Mouse (Mus musculus) myocyte (in vitro differentiated cells): ENCODE results near the gene Ldha. TPM values are rescaled to one million over a fixed set of nuclear protein-coding genes. Genes with fewer than 3 reads are reported as not detected.

Source experiments
- H3K27me3 ChIP-seq: one replicate; pipeline ENCODE4 v1.6.1; 2011; ENCODE audit not compliant: control insufficient read depth, insufficient read depth, insufficient read length
- H3K36me3 ChIP-seq: one replicate; pipeline ENCODE4 v1.6.1; 2011; ENCODE audit not compliant: control insufficient read depth, insufficient read depth
- H3K4me2 ChIP-seq: one replicate; pipeline ENCODE4 v1.6.1; 2011; ENCODE audit warnings: low read depth, control low read depth
- H3K4me3 ChIP-seq: one replicate; pipeline ENCODE4 v1.5.1; 2011; ENCODE audit warnings: mild to moderate bottlenecking, control low read depth, moderate library complexity
- H3K79me2 ChIP-seq: one replicate; pipeline ENCODE4 v1.6.1; 2011; ENCODE audit not compliant: control insufficient read depth, insufficient read depth
- H3ac ChIP-seq: one replicate; pipeline ENCODE4 v1.6.1; 2011; ENCODE audit not compliant: control insufficient read depth, insufficient read length
- CEBPB ChIP-seq: IDR thresholded peaks from 2 replicates; pipeline ENCODE4 v1.6.1; 2011; ENCODE audit warnings: mild to moderate bottlenecking, moderate library complexity; ENCODE audit not compliant: poor library complexity, insufficient read depth, severe bottlenecking
- E2F4 ChIP-seq: IDR thresholded peaks from one replicate; pipeline ENCODE4 v1.6.1; 2011; ENCODE audit warnings: mild to moderate bottlenecking, control low read depth, moderate library complexity; ENCODE audit not compliant: insufficient read depth
- MAX ChIP-seq: IDR thresholded peaks from one replicate; pipeline ENCODE4 v1.6.1; 2011; ENCODE audit warnings: low read depth, mild to moderate bottlenecking, control low read depth
- MYOD1 ChIP-seq, 3 experiments: IDR thresholded peaks; one replicate each; pipeline ENCODE4 v1.6.1; 2011; ENCODE audit warnings: control low read depth in 2 of 3, low read depth in 2 of 3, mild to moderate bottlenecking in 2 of 3, moderate library complexity in 1 of 3; ENCODE audit not compliant: insufficient read length in 2 of 3, control insufficient read depth in 1 of 3
- MYOG ChIP-seq, 3 experiments: IDR thresholded peaks; one replicate each; pipeline ENCODE4 v1.6.1; 2011; ENCODE audit warnings: control low read depth in 2 of 3, low read depth in 2 of 3, mild to moderate bottlenecking in 2 of 3; ENCODE audit not compliant: insufficient read length in 2 of 3, control insufficient read depth in 1 of 3, insufficient read depth in 1 of 3
- POLR2A ChIP-seq: IDR thresholded peaks from one replicate; pipeline ENCODE4 v1.6.1; 2011; ENCODE audit warnings: low read depth, mild to moderate bottlenecking, control low read depth, moderate library complexity; ENCODE audit not compliant: insufficient read length
- POLR2AphosphoS2 ChIP-seq: IDR thresholded peaks from one replicate; pipeline ENCODE4 v1.6.1; 2011; ENCODE audit warnings: low read depth, control low read depth; ENCODE audit not compliant: insufficient read length
- REST ChIP-seq: IDR thresholded peaks from one replicate; pipeline ENCODE4 v1.6.1; 2011; ENCODE audit warnings: mild to moderate bottlenecking, control low read depth, moderate library complexity; ENCODE audit not compliant: insufficient read depth, insufficient read length
- SRF ChIP-seq: IDR thresholded peaks from one replicate; pipeline ENCODE4 v1.6.1; 2011; ENCODE audit warnings: low read depth; ENCODE audit not compliant: control insufficient read depth, insufficient read length
- TCF12 ChIP-seq: IDR thresholded peaks from one replicate; pipeline ENCODE4 v1.6.1; 2011; ENCODE audit warnings: mild to moderate bottlenecking, control low read depth; ENCODE audit not compliant: poor library complexity, insufficient read depth, severe bottlenecking
- TCF3 ChIP-seq: IDR thresholded peaks from one replicate; pipeline ENCODE4 v1.6.1; 2011; ENCODE audit warnings: low read depth, control low read depth; ENCODE audit not compliant: insufficient read length
- USF1 ChIP-seq: IDR thresholded peaks from one replicate; pipeline ENCODE4 v1.6.1; 2011; ENCODE audit warnings: low read depth, mild to moderate bottlenecking, control low read depth, moderate library complexity
- polyA plus RNA-seq: library from polyadenylated mRNA; unstranded; fragments of >200 nt; fragmentation: generic; extraction: Trizol; gene quantifications from one replicate; pipeline ENCODE4 v1.2.1, GENCODE M21; 2012; ENCODE audit warnings: missing spikeins

Ldha gene
- 1,758 TPM for polyA plus RNA-seq

- Histone ChIP-seq H3K79me2 (peaks cover 3% of the 10 kb centered on the region), H3ac (no peak within 1 kb of the TSS), H3K4me2 (peak within 1 kb of the TSS; percentile 45), H3K4me3 (no peak within 1 kb of the TSS), H3K27me3 (no peaks in the 10 kb centered on the region), H3K36me3 (no peaks in the 10 kb centered on the region)
- no peak for TF ChIP-seq POLR2A
- no peak for TF ChIP-seq SRF
- no peak for TF ChIP-seq CEBPB
- TF ChIP-seq E2F4 = no peak
- TF ChIP-seq MYOG (IDR thresholded peaks at IDR 0.05; ENCODE audit: control insufficient read depth in 1 of 3, insufficient read depth in 1 of 3, insufficient read length in 2 of 3, low read depth in 2 of 3) = peak in 1 of 3 experiments; percentile 71
- TF ChIP-seq POLR2AphosphoS2 = no peak
- no peak for TF ChIP-seq MAX
- no peak for TF ChIP-seq TCF3
- no peak for TF ChIP-seq REST
- peak in 2 of 3 experiments; percentile 29 to 60 for TF ChIP-seq MYOD1 (IDR thresholded peaks at IDR 0.05; ENCODE audit: control insufficient read depth in 1 of 3, insufficient read length in 2 of 3, low read depth in 2 of 3)
- TF ChIP-seq USF1 = no peak
- no peak for TF ChIP-seq TCF12
Observed at GRCm38 (mm10) chr7:46840787-46841525, at the start of gene Ldha. Gene Ldha (plus strand): TSS chr7:46841475.

- no peak for TF ChIP-seq MAX
- no peak for TF ChIP-seq MYOG (IDR thresholded peaks at IDR 0.05; ENCODE audit: control insufficient read depth in 1 of 3, insufficient read depth in 1 of 3, insufficient read length in 2 of 3, low read depth in 2 of 3)
- TF ChIP-seq POLR2A = no peak
- peaks cover 50% of the 10 kb centered on the region for H3K79me2 ChIP-seq
- no peak overlapping the region for H3ac ChIP-seq
- H3K27me3 ChIP-seq = no peaks in the 10 kb centered on the region
- H3K4me2 ChIP-seq = peak overlapping the region; percentile 0
- no peak overlapping the region for H3K4me3 ChIP-seq
- no peaks in the 10 kb centered on the region for H3K36me3 ChIP-seq
Observed at GRCm38 (mm10) chr7:46793871-46794270, 47.4 kb upstream of the Ldha start.

DNA sequence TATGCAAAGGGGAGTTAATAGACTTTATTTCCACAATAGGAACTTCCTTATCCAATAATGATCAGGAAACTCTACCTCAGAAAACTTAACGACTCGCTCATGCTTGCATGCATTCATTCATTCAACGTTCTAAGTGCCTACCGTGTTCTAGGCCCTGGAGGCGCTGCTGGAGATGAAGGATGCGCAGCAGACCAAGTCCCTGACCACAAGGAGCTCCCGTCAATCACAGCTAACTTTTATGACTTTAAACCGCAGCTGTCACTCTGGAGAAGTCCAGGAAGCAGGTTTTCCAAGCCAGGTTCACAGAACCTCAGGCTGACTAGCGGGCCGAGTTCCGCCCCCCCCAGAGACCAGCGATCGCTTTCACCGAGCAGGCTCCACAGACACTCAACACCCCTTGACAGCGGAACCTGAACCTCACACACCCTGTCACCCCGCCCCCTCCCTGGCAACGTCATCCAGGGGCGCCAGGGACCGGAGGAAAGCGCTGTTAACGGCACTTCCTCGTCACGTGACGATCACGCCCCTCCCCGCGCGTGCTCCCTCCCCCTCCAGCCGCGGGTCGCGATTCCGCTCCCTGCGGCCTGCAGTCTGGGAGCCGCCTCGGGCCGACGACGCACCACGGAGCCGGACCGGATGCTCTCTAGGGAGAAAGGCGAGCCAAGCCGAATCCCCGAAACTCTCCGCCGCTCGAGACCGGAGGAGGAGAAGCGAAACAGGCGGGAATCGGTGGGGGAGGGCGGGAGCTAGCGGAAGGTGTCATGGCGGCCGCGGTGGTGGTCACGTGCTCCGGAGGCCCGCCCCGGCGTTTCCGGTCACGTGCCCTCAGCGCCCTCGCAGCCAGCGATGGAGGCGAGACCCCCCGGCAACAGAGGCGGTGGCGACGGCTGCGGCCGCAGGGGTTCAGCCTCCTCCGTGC, 45.7 kb upstream of the Ldha start, which contains the start of the genes Hps5 and Gtf2h1:
Gene Hps5, minus strand, starts transcription at position 778 of the 919 bp plus-strand sequence.
Gene Gtf2h1, plus strand, starts transcription at position 817 of the 919 bp plus-strand sequence.
- H3K79me2 ChIP-seq = peaks cover 61% of the 10 kb centered on the region

DNA sequence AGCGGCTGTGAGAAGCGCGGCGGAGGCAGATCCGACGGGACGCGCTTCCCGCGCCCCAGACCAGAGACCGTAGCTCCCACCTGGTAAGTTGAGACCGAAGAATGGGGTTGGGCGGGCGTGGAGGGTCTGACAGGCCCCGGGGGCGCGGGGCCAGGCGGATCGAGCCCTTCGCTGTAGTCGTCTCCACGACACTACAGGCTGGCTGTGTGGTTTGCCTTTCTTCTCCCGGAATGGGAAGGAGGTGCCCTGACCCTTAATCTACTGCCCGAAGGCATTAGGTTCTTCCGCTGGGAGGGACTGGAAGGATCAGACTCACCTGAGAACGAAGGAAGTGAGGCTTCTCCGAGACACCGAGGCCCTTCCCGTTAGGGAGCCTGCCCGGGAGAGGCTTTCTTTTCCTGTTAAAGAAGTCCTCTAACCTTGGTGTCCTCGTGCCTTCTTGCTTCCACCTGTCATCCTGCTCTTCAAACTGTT, 45.0 kb upstream of the Ldha start:
- Histone ChIP-seq H3K4me3 (peak overlapping the region; percentile 80), H3K27me3 (no peaks in the 10 kb centered on the region), H3K79me2 (peaks cover 65% of the 10 kb centered on the region), H3ac (peak overlapping the region; percentile 85), H3K4me2 (peak overlapping the region; percentile 83), H3K36me3 (peaks cover 7% of the 10 kb centered on the region)
- TF ChIP-seq MAX (no peak), MYOD1 (IDR thresholded peaks at IDR 0.05; ENCODE audit: control insufficient read depth in 1 of 3, insufficient read length in 2 of 3, low read depth in 2 of 3) (no peak), E2F4 (no peak)

More for the DNA sequence above, 45.7 kb upstream of the Ldha start, which contains the start of the genes Hps5 and Gtf2h1:
- TF ChIP-seq MYOD1 (IDR thresholded peaks at IDR 0.05; ENCODE audit: control insufficient read depth in 1 of 3, insufficient read length in 2 of 3, low read depth in 2 of 3) (peak in 1 of 3 experiments; percentile 1), POLR2AphosphoS2 (peak; percentile 84), REST (no peak), POLR2A (peak; percentile 83), USF1 (peak; percentile 91), MYOG (IDR thresholded peaks at IDR 0.05; ENCODE audit: control insufficient read depth in 1 of 3, insufficient read depth in 1 of 3, insufficient read length in 2 of 3, low read depth in 2 of 3) (peak in 1 of 3 experiments; percentile 37)
- peak within 1 kb of the TSS; percentile 80 for H3K4me3 ChIP-seq
- H3ac ChIP-seq = peak within 1 kb of the TSS; percentile 85
- H3K27me3 ChIP-seq = no peaks in the 10 kb centered on the region
- peak within 1 kb of the TSS; percentile 85 for H3K4me2 ChIP-seq
- peaks cover 7% of the 10 kb centered on the region for H3K36me3 ChIP-seq

GRCm38 (mm10) chr7:46796779-46797178, 44.5 kb upstream of the Ldha start:
- TF ChIP-seq POLR2A (no peak), USF1 (no peak), POLR2AphosphoS2 (no peak), CEBPB (no peak), E2F4 (no peak), MAX (no peak), REST (no peak), MYOG (IDR thresholded peaks at IDR 0.05; ENCODE audit: control insufficient read depth in 1 of 3, insufficient read depth in 1 of 3, insufficient read length in 2 of 3, low read depth in 2 of 3) (no peak), MYOD1 (IDR thresholded peaks at IDR 0.05; ENCODE audit: control insufficient read depth in 1 of 3, insufficient read length in 2 of 3, low read depth in 2 of 3) (no peak), TCF12 (no peak), SRF (no peak), TCF3 (no peak)
- Histone ChIP-seq H3K4me3 (peak overlapping the region; percentile 80), H3K79me2 (peaks cover 65% of the 10 kb centered on the region), H3K4me2 (peak overlapping the region; percentile 83), H3K36me3 (peaks cover 12% of the 10 kb centered on the region), H3K27me3 (no peaks in the 10 kb centered on the region), H3ac (peak overlapping the region; percentile 85)
